Mouse (Mus musculus): Measurements from ENCODE around the gene Dnajc6.
A peak's percentile ranks its signal among the peaks of the same experiment; 100 is the strongest.

Gene Dnajc6

DNA sequence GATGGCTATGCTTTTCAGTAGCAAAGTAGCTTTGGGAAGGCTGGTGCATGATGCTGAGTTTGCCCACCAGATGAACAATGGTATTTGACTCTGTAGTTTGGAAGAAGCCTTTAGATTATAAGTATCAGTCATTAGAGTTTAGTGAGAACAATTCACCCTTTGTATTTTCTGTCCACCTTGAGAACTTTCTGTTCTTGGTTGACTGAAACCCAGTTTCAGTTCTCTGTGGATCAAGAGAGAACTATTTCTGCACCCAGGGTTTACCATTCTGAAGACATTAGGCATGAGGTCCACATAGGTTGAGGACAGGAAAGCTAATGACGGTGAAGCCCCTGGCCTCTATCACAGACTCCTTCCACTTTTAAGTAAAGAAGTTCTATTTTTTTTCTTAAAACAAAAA lies 141.0 kb downstream of the Dnajc6 start:
- no peak for DNase-seq (ENCODE audit: extremely low spot score)

DNA sequence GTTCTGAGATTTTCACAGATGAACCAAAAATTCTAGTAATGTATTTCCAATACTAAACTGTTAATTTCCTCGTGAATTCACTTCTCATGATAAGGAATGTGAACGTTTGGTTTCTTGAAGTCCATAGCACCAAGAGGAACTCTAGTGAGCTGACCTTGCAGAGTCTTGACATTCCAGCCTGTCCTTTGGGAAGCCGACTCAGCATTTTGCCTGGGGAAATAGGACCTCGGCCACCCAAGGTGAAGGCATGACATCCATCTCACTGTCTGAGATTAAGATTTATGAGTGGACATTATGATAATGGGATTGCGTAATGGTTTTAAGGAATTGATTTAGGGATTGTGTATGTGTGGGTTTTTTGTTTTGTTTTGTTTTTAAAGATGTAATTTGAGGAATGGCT lies 144.2 kb downstream of the Dnajc6 start:
- no peak for DNase-seq (ENCODE audit: extremely low spot score)

DNA sequence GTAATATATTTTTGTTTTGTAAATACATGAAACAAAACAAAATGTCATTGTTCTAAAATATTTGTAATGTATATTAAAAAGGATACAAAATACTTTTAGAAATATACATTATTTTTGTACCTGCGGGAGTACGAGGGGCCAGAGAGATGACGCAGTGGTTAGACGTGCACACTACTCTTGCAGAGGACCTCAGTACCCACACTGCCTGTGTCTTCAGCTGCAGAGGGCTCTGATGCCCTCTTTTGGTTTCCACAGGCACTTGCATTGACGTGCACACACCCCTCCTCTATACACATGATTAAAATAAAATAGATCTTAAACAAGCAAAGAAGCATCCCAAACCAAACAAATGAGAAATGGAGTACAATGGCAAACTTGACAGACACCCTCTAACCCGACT lies 146.3 kb downstream of the Dnajc6 start:
- no peak for DNase-seq (ENCODE audit: extremely low spot score)

DNA sequence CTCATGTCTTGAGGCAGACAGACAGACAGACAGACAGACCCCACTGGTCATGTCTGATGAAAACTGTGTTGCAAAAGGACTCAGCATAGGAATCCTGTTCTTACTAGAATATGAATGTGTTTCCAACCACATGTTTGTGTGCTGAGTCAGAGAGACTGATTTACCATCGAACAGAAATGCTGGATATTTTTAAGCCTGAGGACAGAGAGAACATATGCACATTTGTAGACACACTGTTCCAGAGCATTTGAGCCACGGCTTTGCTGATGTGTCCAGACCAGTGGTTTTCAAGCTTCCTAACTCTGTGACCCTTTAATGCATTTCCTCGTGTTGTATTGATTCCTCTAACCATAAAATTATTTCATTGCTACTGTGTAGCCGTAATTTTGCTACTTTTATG lies 146.8 kb downstream of the Dnajc6 start:
- no peak for DNase-seq (ENCODE audit: extremely low spot score)

DNA sequence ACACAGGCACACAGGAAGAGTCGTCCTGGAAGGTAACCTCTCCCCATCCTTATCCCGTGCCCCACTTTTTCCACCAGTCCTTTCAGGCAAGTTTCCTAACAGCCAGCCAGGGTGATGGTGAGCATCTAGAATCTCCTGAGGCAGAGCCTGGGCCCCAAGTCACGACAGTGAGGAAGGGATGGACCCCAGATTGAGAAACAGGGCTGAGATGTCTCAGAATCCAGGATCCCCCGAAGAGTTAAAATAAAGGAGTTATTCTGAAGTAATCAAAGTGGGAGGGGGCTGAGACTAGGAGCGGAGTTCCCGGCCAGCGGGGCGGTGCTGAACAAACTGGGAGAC lies 150.4 kb downstream of the Dnajc6 start:
- no peak for DNase-seq (ENCODE audit: extremely low spot score)

DNA sequence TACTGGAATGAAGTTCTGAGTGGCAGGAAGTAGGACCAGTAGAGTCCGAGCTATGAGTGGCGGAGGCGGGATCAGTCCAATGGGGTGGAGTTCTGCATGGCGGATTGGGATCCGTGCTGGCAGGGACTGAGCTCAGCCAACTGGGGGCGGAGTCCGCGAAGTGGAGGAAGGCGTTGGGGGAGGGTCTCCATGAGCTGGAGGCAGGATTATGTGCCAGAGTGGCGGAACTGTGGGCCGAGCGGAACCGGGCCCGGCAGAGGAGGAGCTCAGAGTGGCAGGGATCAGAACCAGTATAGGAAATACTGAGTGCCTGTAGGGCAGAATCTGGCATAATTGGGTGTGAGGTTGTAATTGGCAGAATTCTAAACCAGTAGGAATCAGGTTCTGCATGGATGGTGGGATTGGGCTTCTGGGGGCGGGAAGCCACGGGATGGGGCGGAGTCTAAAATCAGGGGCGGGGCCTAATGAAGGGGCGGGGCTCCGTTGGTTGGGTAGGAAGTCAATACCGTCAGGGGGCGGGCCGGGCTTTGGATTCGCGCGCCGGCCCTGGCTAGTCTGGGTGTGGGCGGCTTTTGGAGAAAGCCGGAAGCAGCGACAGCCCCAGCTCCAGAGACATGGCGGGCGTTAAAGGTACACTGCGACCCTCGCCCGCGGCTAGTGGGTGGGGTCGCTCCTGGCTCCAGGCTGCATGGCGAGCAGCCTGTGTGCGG lies 150.9 kb downstream of the Dnajc6 start, which contains the start of gene Leprot:
TSS of gene Leprot (plus strand) at position 523 of the 710 bp plus-strand sequence.
- peak; percentile 100 for DNase-seq (ENCODE audit: extremely low spot score)

DNA sequence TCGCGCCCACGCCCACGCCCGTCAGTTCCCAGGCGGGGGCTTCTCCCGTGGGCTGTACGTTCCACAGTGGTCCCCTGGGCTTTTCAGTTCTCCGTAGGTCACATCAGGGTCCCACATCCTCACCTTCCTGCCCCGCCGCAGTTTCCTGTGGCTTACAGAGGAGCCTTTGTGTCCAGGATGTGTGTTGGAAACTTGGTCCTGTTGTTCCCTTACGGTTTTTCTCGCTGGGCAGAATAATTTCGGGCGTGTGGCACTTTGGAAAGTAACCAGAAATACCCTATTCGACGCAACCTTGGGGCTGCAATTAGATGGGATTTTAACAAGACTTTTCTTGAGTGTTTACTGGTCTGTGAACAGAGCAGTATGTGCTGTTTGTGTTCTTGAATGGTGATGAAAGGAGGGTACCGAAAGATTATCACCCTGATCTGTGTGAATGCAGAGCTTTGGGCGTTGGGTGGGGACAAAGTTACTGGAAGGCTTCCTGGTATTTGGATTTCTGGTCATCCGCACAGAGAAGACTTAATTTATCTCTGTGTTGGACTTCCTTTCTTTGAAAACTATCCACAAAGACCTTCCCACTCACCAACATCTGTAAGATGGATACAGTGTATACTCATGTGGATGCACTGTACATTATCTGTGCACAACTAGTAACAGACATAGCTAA lies 151.7 kb downstream of the Dnajc6 start:
- no peak for DNase-seq (ENCODE audit: extremely low spot score)

DNA sequence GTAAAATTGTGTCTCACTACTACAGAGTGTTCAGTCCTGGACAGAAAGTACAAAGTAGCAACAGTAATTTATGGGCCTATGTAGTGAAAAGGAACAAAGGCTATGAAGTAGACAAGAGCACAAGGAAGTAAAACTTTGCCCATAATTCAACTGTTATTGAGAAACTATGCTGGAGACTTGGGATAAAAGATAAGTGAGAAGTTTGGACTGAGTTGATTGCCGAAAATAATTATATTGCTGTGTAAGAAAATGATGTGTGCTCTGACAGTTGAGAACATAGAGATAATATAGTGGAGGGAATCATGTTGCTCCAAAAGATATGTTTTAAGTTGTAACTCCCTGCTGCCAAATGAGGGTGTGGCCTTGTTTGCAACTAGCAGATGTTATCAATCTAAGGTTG lies 152.3 kb downstream of the Dnajc6 start:
- DNase-seq (ENCODE audit: extremely low spot score), result no peak

DNA sequence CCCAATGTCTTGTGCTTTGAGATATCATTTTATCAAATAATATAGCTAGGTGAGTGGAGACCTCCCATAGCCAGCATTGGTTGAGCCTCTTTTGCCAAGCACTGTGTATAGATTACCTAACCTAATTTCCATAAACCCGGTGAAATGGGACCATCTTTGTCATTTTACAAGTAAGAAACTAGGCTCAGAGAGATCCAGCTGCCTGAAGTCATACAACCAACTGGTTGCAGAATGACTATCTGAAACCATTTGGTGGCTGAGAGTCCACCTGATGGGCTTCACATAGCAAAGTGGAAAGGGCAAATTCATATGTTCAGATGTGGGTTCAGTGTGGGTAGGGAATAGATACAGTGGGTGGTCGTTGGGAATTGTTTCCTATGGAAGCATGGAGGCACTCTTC lies 154.5 kb downstream of the Dnajc6 start:
- no peak for DNase-seq (ENCODE audit: extremely low spot score)

DNA sequence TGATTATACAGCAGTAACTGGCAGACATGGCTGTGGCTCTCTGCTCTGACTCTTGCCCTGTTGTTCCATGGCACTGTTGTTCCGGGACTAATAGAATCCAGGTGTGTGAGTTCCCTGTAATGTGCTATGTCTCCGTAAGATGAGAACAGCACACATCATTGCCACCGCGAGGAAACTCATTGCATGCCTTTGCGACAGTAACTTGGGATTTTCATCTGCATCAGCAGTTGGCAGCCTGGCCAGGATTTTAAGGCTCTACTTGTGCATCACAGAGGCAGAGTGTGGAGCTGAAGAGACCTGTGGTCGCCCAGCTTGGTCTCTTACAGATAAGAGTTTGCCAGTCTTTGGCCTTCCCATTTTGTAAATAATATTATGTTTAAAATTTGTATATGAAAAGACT lies 157.8 kb downstream of the Dnajc6 start:
- no peak for DNase-seq (ENCODE audit: extremely low spot score)

DNA sequence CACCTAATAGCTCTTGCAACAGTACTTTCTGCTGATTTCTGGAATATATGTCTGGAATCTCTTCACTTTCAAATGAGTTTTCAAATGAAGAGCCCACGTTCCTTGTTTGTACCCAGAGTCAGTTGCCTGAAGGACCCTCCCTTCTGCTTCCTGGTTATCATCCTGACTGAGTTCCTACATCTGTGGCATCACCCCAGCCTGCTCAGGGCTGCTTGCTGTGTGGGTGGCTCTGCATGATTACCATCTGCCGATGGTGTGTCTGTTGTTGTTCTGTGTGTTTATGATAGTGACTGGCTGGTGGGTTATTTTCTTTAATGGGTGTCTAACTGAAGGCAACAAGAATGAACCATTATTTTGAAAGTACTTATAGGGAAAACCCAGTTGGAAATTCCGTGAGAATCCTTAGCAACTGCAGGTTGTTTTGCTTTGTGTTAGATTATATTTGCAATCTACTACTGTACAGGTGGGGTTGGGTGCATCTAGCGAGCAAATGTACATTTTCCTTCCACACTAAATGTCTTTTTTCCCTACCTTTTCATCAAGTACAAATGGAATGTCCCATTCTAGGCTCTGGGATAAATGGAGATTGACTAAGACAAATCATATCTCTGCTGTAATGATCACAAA lies 158.5 kb downstream of the Dnajc6 start:
- no peak for DNase-seq (ENCODE audit: extremely low spot score)

DNA sequence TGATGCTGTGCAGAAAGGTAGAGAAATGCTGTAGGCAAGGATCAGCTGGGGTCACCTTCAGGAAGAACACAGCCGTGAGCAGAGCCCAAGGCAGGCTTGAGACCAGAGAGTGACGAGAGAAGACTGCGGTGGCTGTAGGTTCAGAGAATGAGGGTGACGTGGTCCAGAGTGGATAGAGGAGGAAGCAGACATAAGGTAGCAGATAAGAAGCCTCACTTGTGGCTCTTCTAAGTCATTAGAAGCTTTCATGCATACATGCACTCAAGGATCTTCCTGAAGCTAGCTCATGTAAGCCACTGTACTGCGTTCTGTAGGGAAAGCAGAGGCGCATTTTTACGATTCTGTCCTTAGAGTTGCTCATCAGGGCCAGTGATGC lies 159.0 kb downstream of the Dnajc6 start:
- no peak for DNase-seq (ENCODE audit: extremely low spot score)

DNA sequence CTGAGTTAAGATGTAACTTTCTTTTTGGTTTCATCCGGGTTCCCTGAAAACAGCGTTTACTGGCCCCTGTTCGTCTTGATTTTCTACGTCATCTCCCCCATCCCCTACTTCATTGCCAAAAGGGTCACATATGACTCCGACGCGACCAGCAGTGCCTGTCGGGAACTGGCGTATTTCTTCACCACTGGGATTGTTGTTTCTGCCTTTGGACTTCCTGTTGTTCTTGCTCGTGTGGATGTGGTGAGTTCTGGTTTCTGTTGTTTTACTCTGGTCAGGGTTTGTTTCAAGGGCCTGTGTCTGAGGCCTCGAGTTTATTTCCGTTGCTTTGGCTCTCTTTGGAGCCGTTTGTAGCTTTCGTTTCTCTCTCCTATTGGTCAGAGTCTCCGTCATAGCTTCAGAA lies 159.6 kb downstream of the Dnajc6 start:
- no peak for DNase-seq (ENCODE audit: extremely low spot score)

DNA sequence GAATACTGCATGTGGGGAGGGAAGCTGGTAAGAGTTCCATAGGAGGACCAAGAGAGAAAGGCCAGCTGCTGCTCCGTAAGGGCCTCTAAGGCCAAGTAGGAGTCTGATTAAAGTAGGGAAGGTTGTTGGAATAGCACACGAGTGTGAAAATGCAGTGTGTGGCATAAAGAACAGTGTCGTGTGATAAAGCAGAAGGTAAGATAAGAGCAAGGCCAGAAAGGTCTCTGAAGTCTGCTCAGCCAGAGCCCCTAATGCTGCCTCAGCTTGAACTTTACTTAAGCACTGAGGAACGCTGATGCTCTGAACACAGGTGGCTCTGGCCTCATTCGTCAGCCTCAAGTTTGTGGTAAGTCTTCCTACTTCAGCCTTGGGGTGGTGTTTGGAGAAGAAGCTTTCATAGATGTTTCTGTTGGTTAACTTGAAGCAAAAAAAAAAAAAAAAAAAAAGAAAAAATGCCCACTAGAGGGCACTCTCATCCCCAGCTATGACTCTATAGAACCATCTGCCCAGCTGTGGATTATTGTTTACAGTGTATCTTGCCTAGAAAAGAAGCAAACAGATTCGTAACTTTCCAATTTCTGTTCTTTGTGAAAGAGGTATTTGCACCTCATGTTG lies 160.6 kb downstream of the Dnajc6 start:
- DNase-seq (ENCODE audit: extremely low spot score), result no peak

DNA sequence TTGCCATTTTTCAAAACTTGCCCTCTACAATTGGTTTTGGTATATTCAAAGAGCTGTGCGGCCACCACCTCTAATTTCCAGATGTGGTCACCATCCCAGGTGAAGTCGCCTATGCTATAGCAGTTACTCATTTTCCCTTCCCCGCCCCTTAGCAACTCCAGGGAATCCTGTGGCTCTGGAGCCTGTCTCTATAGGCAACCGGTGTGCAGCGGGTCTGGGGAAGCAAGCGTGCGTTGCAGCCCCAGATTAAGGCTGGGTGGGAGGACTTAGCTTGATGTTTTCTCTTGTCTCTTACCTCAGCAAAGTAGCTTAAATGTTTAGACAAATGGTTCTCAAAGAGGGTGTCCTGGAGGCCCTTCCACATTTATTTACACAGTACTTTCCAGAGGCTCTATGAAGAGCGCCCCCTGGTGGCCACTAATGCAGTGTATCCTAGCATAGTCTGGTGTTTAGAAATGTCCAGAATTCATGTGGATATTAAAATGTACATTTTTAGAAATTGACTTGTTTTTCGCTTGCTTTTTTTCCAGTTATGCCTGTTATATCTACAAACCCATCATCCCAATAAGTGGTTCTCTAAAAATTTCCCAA lies 167.8 kb downstream of the Dnajc6 start:
- no peak for DNase-seq (ENCODE audit: extremely low spot score)

DNA sequence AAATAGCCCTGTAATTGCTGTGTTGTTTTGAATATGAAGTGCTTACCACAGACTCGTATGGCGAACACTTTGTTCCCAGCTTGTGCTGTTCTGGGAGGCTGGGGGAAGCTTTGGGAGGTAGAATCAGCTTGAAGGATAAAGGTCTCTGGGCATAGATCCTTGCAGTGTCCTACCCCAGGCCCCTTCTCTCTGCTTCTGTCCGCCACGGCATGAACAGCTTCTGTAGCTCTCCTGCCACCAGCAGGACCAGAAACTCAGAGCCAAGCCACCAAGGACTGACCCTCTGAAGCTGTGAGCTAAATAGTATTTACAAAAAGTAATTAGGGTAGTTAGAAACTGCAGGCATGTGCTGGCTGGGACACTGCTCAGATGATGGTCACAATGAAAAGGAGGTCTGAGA lies 168.3 kb downstream of the Dnajc6 start:
- DNase-seq (ENCODE audit: extremely low spot score), result no peak

DNA sequence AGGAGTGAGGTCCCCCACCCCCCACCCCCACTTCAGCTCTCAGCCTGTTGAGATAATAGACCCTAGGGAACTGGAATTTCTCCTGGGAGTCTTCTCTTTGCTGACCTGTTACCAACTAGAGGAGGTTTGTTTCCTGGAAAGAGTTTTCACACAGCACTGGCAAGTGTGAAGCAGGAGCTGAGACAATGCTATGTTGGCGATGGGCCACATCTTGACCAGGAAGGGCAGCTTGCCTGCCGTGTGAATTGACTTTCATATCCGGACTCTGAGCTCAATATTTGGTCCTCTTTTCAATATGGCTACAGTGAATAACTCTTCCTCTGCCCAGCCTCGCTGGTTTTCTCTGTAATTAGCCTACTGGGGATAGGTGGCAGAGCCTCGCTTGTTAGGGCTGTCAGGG lies 172.7 kb downstream of the Dnajc6 start:
- no peak for DNase-seq (ENCODE audit: extremely low spot score)

DNA sequence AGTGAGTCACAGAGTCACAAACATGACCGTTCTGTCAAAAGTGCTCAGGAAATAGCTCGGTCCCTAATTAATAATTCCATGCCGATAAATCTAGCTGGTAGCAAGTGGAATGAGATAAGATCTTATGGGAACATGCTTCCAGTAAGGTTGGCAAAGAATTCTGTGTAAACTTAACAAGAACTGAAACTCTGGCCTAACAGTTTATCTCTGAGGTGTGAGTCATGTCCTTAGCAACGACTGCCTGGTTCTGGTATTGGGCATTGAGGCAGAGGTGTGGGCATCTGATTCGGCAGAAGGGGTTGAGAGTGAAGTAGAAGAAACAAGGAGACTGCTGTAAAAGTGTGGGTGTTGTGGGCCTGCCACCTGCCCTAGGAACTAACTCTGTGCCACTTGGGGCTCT lies 173.4 kb downstream of the Dnajc6 start:
- DNase-seq (ENCODE audit: extremely low spot score), result no peak

DNA sequence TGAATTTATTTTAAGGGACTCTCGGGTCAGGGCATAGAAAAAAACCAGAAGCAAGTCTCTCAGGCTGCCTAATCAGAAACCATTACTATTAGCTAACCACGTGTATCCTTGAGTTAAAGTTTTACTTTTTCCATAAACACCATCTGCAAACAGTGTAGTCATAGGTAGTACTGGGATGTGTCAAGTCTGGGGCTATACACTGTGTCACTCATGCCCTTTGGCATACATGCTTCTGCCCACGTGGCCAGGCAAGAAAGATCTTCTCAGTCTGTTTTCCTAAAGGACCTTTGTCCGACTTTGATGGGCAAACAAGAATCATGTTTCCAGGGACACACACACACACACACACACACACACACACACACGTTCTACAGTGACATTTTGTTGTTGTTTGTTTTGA lies 178.3 kb downstream of the Dnajc6 start:
- no peak for DNase-seq (ENCODE audit: extremely low spot score)

DNA sequence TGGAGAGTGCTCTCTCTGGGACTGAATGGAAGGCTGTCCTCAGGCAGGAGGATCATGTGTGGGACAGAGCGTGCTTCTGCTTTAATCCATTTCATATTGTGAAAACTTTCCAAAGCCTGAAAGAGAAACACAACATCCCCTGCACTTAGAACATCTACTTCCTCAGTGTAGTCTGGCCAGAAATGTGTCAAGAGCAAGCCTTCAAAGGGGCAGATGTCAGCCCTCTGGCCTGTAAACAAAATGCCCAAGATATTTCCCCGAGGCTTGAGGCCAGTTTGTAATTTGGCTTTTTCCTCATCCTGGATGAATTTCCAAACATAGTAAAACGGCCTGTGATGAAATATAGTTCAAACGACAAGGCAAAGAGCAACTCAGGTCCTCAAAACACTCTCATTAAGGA lies 179.3 kb downstream of the Dnajc6 start:
- DNase-seq (ENCODE audit: extremely low spot score), result no peak

DNA sequence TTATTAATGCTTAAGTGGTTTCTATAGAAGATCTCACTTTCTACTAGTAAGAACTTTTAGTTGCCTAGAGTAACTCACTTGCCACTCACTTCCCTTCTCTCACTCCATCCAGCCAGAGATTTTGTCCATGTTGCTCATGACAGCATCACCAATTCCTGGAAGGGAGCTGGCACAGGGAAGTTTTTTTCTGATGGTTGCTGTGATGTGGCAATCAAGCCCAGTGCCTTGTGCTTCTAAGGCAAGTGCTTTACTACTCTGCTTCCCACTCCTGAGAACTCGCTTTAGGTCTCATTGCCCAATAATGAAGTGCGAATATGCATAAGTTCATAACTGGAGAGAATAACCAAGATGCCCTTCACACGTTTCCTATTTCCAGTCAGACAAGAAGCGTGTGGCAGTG lies 186.2 kb downstream of the Dnajc6 start:
- DNase-seq (ENCODE audit: extremely low spot score), result no peak

DNA sequence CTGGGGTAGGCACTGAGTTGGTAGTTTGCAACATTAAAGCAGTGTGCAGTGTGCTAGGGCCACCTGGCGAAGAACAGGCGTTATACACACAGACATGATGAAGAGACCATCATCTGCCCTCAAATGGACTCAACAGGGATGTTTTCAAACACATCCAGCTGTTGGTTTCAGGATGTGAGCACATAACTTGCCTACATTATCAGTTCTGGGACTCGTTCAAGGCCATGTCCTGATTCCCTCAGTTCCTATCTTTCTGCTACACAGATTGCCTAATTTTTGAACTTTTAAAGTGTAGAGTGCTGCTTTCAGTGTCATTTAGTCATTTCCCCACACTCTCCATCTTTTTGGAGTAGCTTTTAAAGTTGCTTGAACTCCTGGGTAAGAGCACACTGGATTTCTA lies 186.6 kb downstream of the Dnajc6 start:
- DNase-seq (ENCODE audit: extremely low spot score), result no peak

DNA sequence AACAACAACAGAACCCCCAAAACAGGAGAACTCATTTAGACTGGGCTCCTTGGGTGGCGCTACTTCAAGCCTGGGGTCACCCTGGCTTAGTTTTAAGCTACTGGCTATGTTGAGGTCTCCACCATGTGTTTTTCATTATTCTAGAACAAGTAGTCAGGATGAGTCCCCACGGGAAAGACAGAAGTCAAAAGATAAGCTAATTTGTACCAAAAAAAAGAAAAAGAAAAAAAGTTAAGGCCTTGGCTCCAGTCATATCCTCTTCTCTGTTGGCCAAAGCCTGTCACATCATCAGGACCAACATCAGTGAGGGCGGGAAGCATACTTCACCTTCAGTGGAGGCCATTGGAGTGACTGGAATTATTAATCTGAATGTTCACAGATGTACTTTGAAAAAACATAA lies 188.4 kb downstream of the Dnajc6 start:
- no peak for DNase-seq (ENCODE audit: extremely low spot score)

Measured in embryo, embryonic 9.5 days (tissue).